Mouse (Mus musculus) G1E (cell line): Measurements from ENCODE around the gene St8sia1. TPM values are rescaled to one million over a fixed set of nuclear protein-coding genes. Genes with fewer than 3 reads are reported as not detected.

ENCODE experiments used
- ATAC-seq: 2 replicates; pipeline ENCODE4 v1.8.0; 2016; ENCODE audit warnings: mild to moderate bottlenecking; ENCODE audit not compliant: insufficient number of reproducible peaks, poor library complexity, low FRiP score, severe bottlenecking; ENCODE audit errors: extremely low read depth
- DNase-seq: peaks from one replicate; pipeline ENCODE4 v3.0.0; 2012; ENCODE audit warnings: low spot score
- H3K27me3 ChIP-seq: 2 replicates; pipeline ENCODE4 v1.6.1; 2012; ENCODE audit warnings: mild to moderate bottlenecking, low read length, inconsistent platforms; ENCODE audit not compliant: insufficient read depth
- H3K36me3 ChIP-seq: replicated peaks from 2 replicates; pipeline ENCODE3; 2012; ENCODE audit warnings: mild to moderate bottlenecking, inconsistent platforms
- H3K4me1 ChIP-seq: 2 replicates; pipeline ENCODE4 v1.6.1; 2012; ENCODE audit warnings: low read depth, low read length, inconsistent platforms, mixed read lengths; ENCODE audit not compliant: insufficient read depth
- H3K4me3 ChIP-seq: 2 replicates; pipeline ENCODE4 v1.5.1; 2012; ENCODE audit warnings: low read depth, mild to moderate bottlenecking, inconsistent platforms, low read length, moderate library complexity, mixed read lengths
- H3K9me3 ChIP-seq: replicated peaks from 2 replicates; pipeline ENCODE4 v1.6.1; 2012; ENCODE audit warnings: inconsistent platforms
- CTCF ChIP-seq: IDR thresholded peaks from 2 replicates; pipeline ENCODE4 v1.5.1; 2012; ENCODE audit warnings: low read depth, low read length, inconsistent platforms, mixed read lengths
- GATA1 ChIP-seq: IDR thresholded peaks from 2 replicates; pipeline ENCODE4 v1.6.1; 2012; ENCODE audit warnings: borderline replicate concordance, low read length, inconsistent platforms, mixed read lengths
- GATA2 ChIP-seq: IDR thresholded peaks from 2 replicates; pipeline ENCODE4 v1.6.1; 2012; ENCODE audit warnings: low read depth, low read length, inconsistent platforms, borderline replicate concordance
- POLR2AphosphoS5 ChIP-seq: IDR thresholded peaks from 2 replicates; pipeline ENCODE4 v1.6.1; 2012; ENCODE audit warnings: low read depth, low read length, inconsistent platforms; ENCODE audit not compliant: insufficient replicate concordance
- TAL1 ChIP-seq: conservative IDR thresholded peaks from 2 replicates; pipeline ENCODE4 v1.6.1; 2012; ENCODE audit warnings: low read depth, low read length, inconsistent platforms, mixed read lengths
- polyA plus RNA-seq: library from polyadenylated mRNA; stranded (reverse); fragments of >175 nt; gene quantifications from 2 replicates; pipeline ENCODE4 v1.2.3, GENCODE M21; 2012
- total RNA-seq, 2 experiments: library from RNA; stranded (forward) in 1 of 2; stranded (reverse) in 1 of 2; fragments of 200-1000 nt in 1 of 2; fragments of >200 nt in 1 of 2; fragmentation: Nextera tagmentation in 1 of 2; gene quantifications; 2 replicates each; pipeline ENCODE4 v1.2.3; 2014 to 2017

St8sia1 gene
- total and polyA plus RNA-seq, 3 experiments = 0.11 TPM; not detected in 2

DNA sequence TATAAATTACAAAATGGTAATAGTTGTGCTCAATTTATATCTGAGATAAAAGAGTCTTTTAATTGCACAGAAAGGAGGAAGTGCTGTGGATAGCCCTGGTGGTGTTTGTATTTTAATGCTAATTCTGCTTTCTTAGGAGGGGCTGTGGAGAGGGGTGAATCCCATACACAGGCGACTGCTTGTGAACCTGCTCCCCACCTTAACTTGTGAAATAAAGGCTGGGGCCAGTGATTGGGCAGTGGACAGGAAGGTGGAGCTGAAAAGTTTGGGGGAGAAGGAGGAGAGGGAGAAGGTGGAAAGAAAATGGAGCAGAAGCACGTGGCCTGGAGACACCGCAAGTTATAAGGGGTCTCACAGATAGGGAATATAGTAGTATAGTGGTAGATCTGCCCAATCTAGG, 32.6 kb upstream of the St8sia1 start:
- no peak for ATAC-seq
- no peak for TF ChIP-seq GATA1
- TF ChIP-seq CTCF = no peak
- TF ChIP-seq POLR2AphosphoS5 = no peak
- TF ChIP-seq TAL1 = no peak
- TF ChIP-seq GATA2 = no peak
- DNase-seq = no peak
- Histone ChIP-seq H3K36me3 (no peaks in the 10 kb centered on the region), H3K9me3 (no peaks in the 10 kb centered on the region), H3K4me1 (peaks cover 2% of the 10 kb centered on the region; the same call in 1 of the 2 replicates), H3K4me3 (no peak overlapping the region), H3K27me3 (peaks cover 8% of the 10 kb centered on the region)

GRCm38 (mm10) chr6:142995567-142995966, 31.3 kb upstream of the St8sia1 start:
- ATAC-seq (no peak), DNase-seq (no peak)
- peaks cover 12% of the 10 kb centered on the region for H3K27me3 ChIP-seq
- H3K4me1 ChIP-seq = peaks cover 2% of the 10 kb centered on the region; the same call in 1 of the 2 replicates
- no peak overlapping the region for H3K4me3 ChIP-seq
- H3K9me3 ChIP-seq = no peaks in the 10 kb centered on the region
- H3K36me3 ChIP-seq = no peaks in the 10 kb centered on the region
- no peak for TF ChIP-seq GATA1
- no peak for TF ChIP-seq CTCF
- no peak for TF ChIP-seq TAL1
- no peak for TF ChIP-seq POLR2AphosphoS5
- no peak for TF ChIP-seq GATA2

GRCm38 (mm10) chr6:142994821-142995220, 30.6 kb upstream of the St8sia1 start:
- no peak overlapping the region for H3K4me3 ChIP-seq
- no peak for ATAC-seq
- no peak for DNase-seq
- H3K4me1 ChIP-seq = peaks cover 2% of the 10 kb centered on the region; the same call in 1 of the 2 replicates
- TF ChIP-seq TAL1 (no peak), CTCF (no peak)
- no peaks in the 10 kb centered on the region for H3K36me3 ChIP-seq
- peaks cover 14% of the 10 kb centered on the region for H3K27me3 ChIP-seq
- no peaks in the 10 kb centered on the region for H3K9me3 ChIP-seq

GRCm38 (mm10) chr6:142993705-142994698, 29.8 kb upstream of the St8sia1 start:
- ATAC-seq (no peak), DNase-seq (no peak)
- Histone ChIP-seq H3K4me3 (no peak overlapping the region), H3K9me3 (no peaks in the 10 kb centered on the region), H3K36me3 (no peaks in the 10 kb centered on the region), H3K27me3 (peaks cover 16% of the 10 kb centered on the region), H3K4me1 (peaks cover 4% of the 10 kb centered on the region)
- TF ChIP-seq POLR2AphosphoS5 (no peak), CTCF (no peak), GATA2 (no peak)

- H3K4me1 ChIP-seq = peaks cover 4% of the 10 kb centered on the region
- H3K4me3 ChIP-seq = no peak overlapping the region
- TF ChIP-seq GATA1 (no peak), GATA2 (no peak), POLR2AphosphoS5 (no peak), CTCF (no peak), TAL1 (no peak)
Measured at GRCm38 (mm10) chr6:142992971-142993370, 28.7 kb upstream of the St8sia1 start.

GRCm38 (mm10) chr6:142992099-142992498, 27.8 kb upstream of the St8sia1 start:
- Histone ChIP-seq H3K9me3 (no peaks in the 10 kb centered on the region), H3K4me3 (no peak overlapping the region), H3K36me3 (no peaks in the 10 kb centered on the region), H3K27me3 (peaks cover 23% of the 10 kb centered on the region), H3K4me1 (peaks cover 4% of the 10 kb centered on the region)
- DNase-seq (no peak), ATAC-seq (no peak)
- TF ChIP-seq GATA1 (no peak), TAL1 (no peak), POLR2AphosphoS5 (no peak), CTCF (no peak), GATA2 (no peak)

More at GRCm38 (mm10) chr6:142992971-142993370, 28.7 kb upstream of the St8sia1 start:
- no peak for DNase-seq
- Histone ChIP-seq H3K36me3 (no peaks in the 10 kb centered on the region), H3K9me3 (no peaks in the 10 kb centered on the region), H3K27me3 (peaks cover 15% of the 10 kb centered on the region)
- no peak for ATAC-seq
